Comparison of ENCODE assay signal across 14 mouse cellular contexts in the genomic region with DNA sequence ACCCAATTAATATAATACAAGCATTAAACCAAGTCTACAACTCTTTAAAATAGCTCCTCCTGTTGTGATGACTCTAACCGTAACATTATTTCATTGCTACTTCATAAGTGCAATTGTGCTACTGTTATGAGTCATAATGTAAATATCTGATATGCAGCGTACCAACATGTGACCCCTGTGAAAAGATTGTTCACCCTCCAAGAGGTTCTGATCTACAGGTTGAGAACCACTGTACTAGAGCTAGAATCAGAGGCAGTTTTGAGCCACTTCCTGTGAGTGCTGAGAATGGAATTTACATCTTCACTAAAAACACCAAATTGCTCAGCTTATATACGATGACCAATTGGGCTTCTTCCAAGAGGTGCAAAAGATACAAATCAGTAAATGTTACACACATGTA.
"Had no signal": no experiment of that assay in that cellular context is flagged by ENCODE, and none has a peak within 500 bp of the region (broad histone marks: within the 10 kb centered on the region; RNA-seq: fewer than 3 reads in every experiment).

No protein-coding gene starts in this region.

- H3K27me3 ChIP-seq: lung, embryonic 15.5 days; midbrain, embryonic 12.5 days; neural tube, embryonic 12.5 days; stomach, embryonic 15.5 days had no signal

- H3K4me3 ChIP-seq: lung, embryonic 15.5 days; midbrain, embryonic 10.5 days; midbrain, embryonic 12.5 days; neural tube, embryonic 12.5 days; stomach, embryonic 15.5 days had no signal

- H3K36me3 ChIP-seq: lung, embryonic 15.5 days; midbrain, embryonic 10.5 days; midbrain, embryonic 12.5 days; neural tube, embryonic 12.5 days; stomach, embryonic 15.5 days had no signal

- H3K4me2 ChIP-seq: lung, embryonic 15.5 days; midbrain, embryonic 12.5 days; neural tube, embryonic 12.5 days; stomach, embryonic 15.5 days had no signal

- DNase-seq: liver, postnatal 0 days; lung, adult 2 months; lung, postnatal 14 days; lung, postnatal 36 days; midbrain, embryonic 14.5 days; right cerebral cortex, postnatal 14 days; thymus, adult 2 months; thymus, postnatal 25 days; thymus, postnatal 4 days had no signal
